Mouse (Mus musculus) limb, embryonic 12.5 days (tissue): ENCODE data around the gene Epha2. TPM values are rescaled to one million over a fixed set of nuclear protein-coding genes. Genes with fewer than 3 reads are reported as not detected.

Experiments
- ATAC-seq: fragments of 200-750 bp; cut with Nextera tagmentation; 2 replicates; pipeline ENCODE4 v1.8.0; 2017; ENCODE audit warnings: low read depth, moderate TSS enrichment; ENCODE audit not compliant: insufficient number of reproducible peaks, insufficient read depth, low FRiP score, low TSS enrichment
- H3K27ac ChIP-seq: fragments of 300-500 bp; sonication (generic); 2 replicates; pipeline ENCODE4 v1.5.1; 2016; ENCODE audit warnings: mild to moderate bottlenecking, moderate library complexity
- H3K27me3 ChIP-seq: fragments of 300-500 bp; sonication (generic); 2 replicates; pipeline ENCODE4 v1.6.1; 2016; ENCODE audit warnings: mild to moderate bottlenecking, moderate library complexity
- H3K36me3 ChIP-seq: fragments of 300-500 bp; sonication (generic); 2 replicates; pipeline ENCODE4 v1.6.1; 2016; ENCODE audit warnings: mild to moderate bottlenecking, moderate library complexity
- H3K4me1 ChIP-seq: fragments of 300-500 bp; sonication (generic); replicated peaks from 2 replicates; pipeline ENCODE4 v1.6.1; 2016
- H3K4me2 ChIP-seq: fragments of 300-500 bp; sonication (generic); 2 replicates; pipeline ENCODE4 v1.6.1; 2016; ENCODE audit warnings: mild to moderate bottlenecking, moderate library complexity
- H3K4me3 ChIP-seq: fragments of 300-500 bp; sonication (generic); replicated peaks from 2 replicates; pipeline ENCODE4 v1.5.1; 2016; ENCODE audit warnings: mild to moderate bottlenecking
- H3K9ac ChIP-seq: fragments of 300-500 bp; sonication (generic); replicated peaks from 2 replicates; pipeline ENCODE4 v1.6.1; 2016; ENCODE audit warnings: mild to moderate bottlenecking, moderate library complexity
- H3K9me3 ChIP-seq: fragments of 300-500 bp; sonication (generic); 2 replicates; pipeline ENCODE4 v1.6.1; 2016; ENCODE audit warnings: mild to moderate bottlenecking, moderate library complexity
- WGBS: fragments of 180-500 bp; shearing (Covaris S2); methylation state at CpG from one replicate; pipeline ENCODE4 v1.1.7; 2016; 5-methylcytosine and 5-hydroxymethylcytosine counted together
- polyA plus RNA-seq: library from polyadenylated mRNA; unstranded; fragments of >200 nt; fragmentation: Nextera tagmentation; extraction: Ambion mirVana; gene quantifications from 2 replicates; pipeline ENCODE4 v1.2.1, GENCODE M21; 2016

Epha2 gene
- polyA plus RNA-seq, 1 experiment from 2014 or later = 3.9 TPM

- peak overlapping the region; percentile 68 for H3K4me3 ChIP-seq
- H3K27me3 ChIP-seq = peaks cover 41% of the 10 kb centered on the region
- H3K4me2 ChIP-seq = peak overlapping the region; percentile 94
- no peak overlapping the region for H3K9ac ChIP-seq
- 36% methylated on average over 7 of the region's 7 CpGs for WGBS
- H3K27ac ChIP-seq = no peak overlapping the region
- H3K36me3 ChIP-seq = peaks cover 4% of the 10 kb centered on the region; the same call in 1 of the 2 replicates
- ATAC-seq = no peak
- peaks cover 50% of the 10 kb centered on the region for H3K4me1 ChIP-seq
- H3K9me3 ChIP-seq = no peaks in the 10 kb centered on the region
These were observed 2.6 kb downstream of the Epha2 start for GRCm38 (mm10) chr4:141303402-141304222.

GRCm38 (mm10) chr4:141304223-141304611 lies 3.2 kb downstream of the Epha2 start:
- Histone ChIP-seq H3K4me1 (peaks cover 50% of the 10 kb centered on the region), H3K9me3 (no peaks in the 10 kb centered on the region), H3K4me2 (no peak overlapping the region), H3K4me3 (no peak overlapping the region), H3K27ac (no peak overlapping the region), H3K36me3 (peaks cover 9% of the 10 kb centered on the region; the same call in 1 of the 2 replicates), H3K9ac (no peak overlapping the region), H3K27me3 (peaks cover 41% of the 10 kb centered on the region)
- ATAC-seq = no peak
- WGBS = 85% methylated on average over 4 of the region's 4 CpGs

- Histone ChIP-seq H3K4me2 (no peak overlapping the region), H3K4me1 (peaks cover 61% of the 10 kb centered on the region), H3K27me3 (peaks cover 29% of the 10 kb centered on the region), H3K36me3 (peaks cover 9% of the 10 kb centered on the region; the same call in 1 of the 2 replicates), H3K9ac (no peak overlapping the region), H3K27ac (no peak overlapping the region), H3K9me3 (no peaks in the 10 kb centered on the region), H3K4me3 (no peak overlapping the region)
- WGBS = 45% methylated on average over 8 of the region's 8 CpGs
- no peak for ATAC-seq
These were observed 5.0 kb downstream of the Epha2 start for GRCm38 (mm10) chr4:141306057-141306456.

GRCm38 (mm10) chr4:141308381-141308780 lies 7.3 kb downstream of the Epha2 start:
- peaks cover 9% of the 10 kb centered on the region; the same call in 1 of the 2 replicates for H3K36me3 ChIP-seq
- H3K4me1 ChIP-seq = peaks cover 55% of the 10 kb centered on the region
- peaks cover 9% of the 10 kb centered on the region for H3K27me3 ChIP-seq
- 96% methylated on average over 22 of the region's 22 CpGs for WGBS
- no peak for ATAC-seq
- H3K9me3 ChIP-seq = no peaks in the 10 kb centered on the region
- H3K9ac ChIP-seq = no peak overlapping the region
- H3K27ac ChIP-seq = no peak overlapping the region
- no peak overlapping the region for H3K4me3 ChIP-seq
- no peak overlapping the region for H3K4me2 ChIP-seq

GRCm38 (mm10) chr4:141308857-141309772 lies 8.1 kb downstream of the Epha2 start:
- Histone ChIP-seq H3K36me3 (peaks cover 9% of the 10 kb centered on the region; the same call in 1 of the 2 replicates), H3K9ac (no peak overlapping the region), H3K4me1 (peaks cover 53% of the 10 kb centered on the region), H3K4me2 (no peak overlapping the region), H3K27me3 (peaks cover 2% of the 10 kb centered on the region; the same call in 1 of the 2 replicates), H3K4me3 (no peak overlapping the region), H3K9me3 (no peaks in the 10 kb centered on the region), H3K27ac (peak overlapping the region; percentile 45; the same call in 1 of the 2 replicates)
- no peak for ATAC-seq
- 90% methylated on average over 34 of the region's 34 CpGs for WGBS

GRCm38 (mm10) chr4:141309773-141310145 lies 8.7 kb downstream of the Epha2 start:
- H3K27ac ChIP-seq = peak overlapping the region; percentile 45; the same call in 1 of the 2 replicates
- peaks cover 56% of the 10 kb centered on the region for H3K4me1 ChIP-seq
- no peaks in the 10 kb centered on the region for H3K27me3 ChIP-seq
- H3K9ac ChIP-seq = no peak overlapping the region
- H3K4me3 ChIP-seq = no peak overlapping the region
- no peak overlapping the region for H3K4me2 ChIP-seq
- peaks cover 9% of the 10 kb centered on the region; the same call in 1 of the 2 replicates for H3K36me3 ChIP-seq
- no peaks in the 10 kb centered on the region for H3K9me3 ChIP-seq
- ATAC-seq = no peak
- WGBS = 67% methylated on average over 10 of the region's 10 CpGs

GRCm38 (mm10) chr4:141310191-141310606 lies 9.2 kb downstream of the Epha2 start:
- Histone ChIP-seq H3K27ac (0 out of 2 replicates have a peak overlapping the region, but pooled peaks have one; percentile 45), H3K4me1 (peaks cover 56% of the 10 kb centered on the region), H3K36me3 (peaks cover 9% of the 10 kb centered on the region; the same call in 1 of the 2 replicates), H3K4me2 (no peak overlapping the region), H3K9ac (0 out of 2 replicates have a peak overlapping the region, but pooled peaks have one; percentile 12), H3K9me3 (no peaks in the 10 kb centered on the region), H3K4me3 (no peak overlapping the region), H3K27me3 (no peaks in the 10 kb centered on the region)
- 31% methylated on average over 8 of the region's 8 CpGs for WGBS
- no peak for ATAC-seq

GRCm38 (mm10) chr4:141311078-141311477 lies 10.0 kb downstream of the Epha2 start:
- H3K9me3 ChIP-seq = no peaks in the 10 kb centered on the region
- no peak overlapping the region for H3K27ac ChIP-seq
- H3K9ac ChIP-seq = no peak overlapping the region
- H3K27me3 ChIP-seq = no peaks in the 10 kb centered on the region
- peaks cover 9% of the 10 kb centered on the region; the same call in 1 of the 2 replicates for H3K36me3 ChIP-seq
- no peak overlapping the region for H3K4me3 ChIP-seq
- peaks cover 53% of the 10 kb centered on the region for H3K4me1 ChIP-seq
- 80% methylated on average over 7 of the region's 7 CpGs for WGBS
- ATAC-seq = no peak
- H3K4me2 ChIP-seq = no peak overlapping the region

- H3K27me3 ChIP-seq = no peaks in the 10 kb centered on the region
- no peak overlapping the region for H3K4me2 ChIP-seq
- H3K4me3 ChIP-seq = no peak overlapping the region
- H3K9me3 ChIP-seq = no peaks in the 10 kb centered on the region
- H3K36me3 ChIP-seq = peaks cover 9% of the 10 kb centered on the region; the same call in 1 of the 2 replicates
- H3K9ac ChIP-seq = 0 out of 2 replicates have a peak overlapping the region, but pooled peaks have one; percentile 31
- 59% methylated on average over 6 of the region's 6 CpGs for whole genome bisulfite sequencing
- peaks cover 50% of the 10 kb centered on the region for H3K4me1 ChIP-seq
- ATAC-seq = no peak
- no peak overlapping the region for H3K27ac ChIP-seq
These were observed 10.5 kb downstream of the Epha2 start for GRCm38 (mm10) chr4:141311506-141311905.

GRCm38 (mm10) chr4:141311908-141312307 lies 10.9 kb downstream of the Epha2 start:
- H3K4me1 ChIP-seq = peaks cover 46% of the 10 kb centered on the region

More at GRCm38 (mm10) chr4:141311908-141312307, 10.9 kb downstream of the Epha2 start:
- ATAC-seq = no peak
- Histone ChIP-seq H3K36me3 (peaks cover 9% of the 10 kb centered on the region; the same call in 1 of the 2 replicates), H3K27me3 (no peaks in the 10 kb centered on the region), H3K27ac (no peak overlapping the region), H3K4me2 (no peak overlapping the region), H3K4me3 (no peak overlapping the region), H3K9me3 (no peaks in the 10 kb centered on the region), H3K9ac (0 out of 2 replicates have a peak overlapping the region, but pooled peaks have one; percentile 31)
- WGBS = 80% methylated on average over 2 of the region's 2 CpGs
